Mouse (Mus musculus) G1E (cell line): ENCODE measurements at regions not wholly inside any gene's neighbourhood (a gene's known extent, or its start where the extent isn't known, plus 50 kb on each side); places are given as distances from the start of the nearest gene placed in this dataset.

Experiments used
- CTCF ChIP-seq: IDR thresholded peaks from 2 replicates; pipeline ENCODE4 v1.5.1; 2012; ENCODE audit warnings: low read depth, low read length, inconsistent platforms, mixed read lengths
- GATA1 ChIP-seq: IDR thresholded peaks from 2 replicates; pipeline ENCODE4 v1.6.1; 2012; ENCODE audit warnings: borderline replicate concordance, low read length, inconsistent platforms, mixed read lengths
- POLR2AphosphoS5 ChIP-seq: IDR thresholded peaks from 2 replicates; pipeline ENCODE4 v1.6.1; 2012; ENCODE audit warnings: low read depth, low read length, inconsistent platforms; ENCODE audit not compliant: insufficient replicate concordance

DNA sequence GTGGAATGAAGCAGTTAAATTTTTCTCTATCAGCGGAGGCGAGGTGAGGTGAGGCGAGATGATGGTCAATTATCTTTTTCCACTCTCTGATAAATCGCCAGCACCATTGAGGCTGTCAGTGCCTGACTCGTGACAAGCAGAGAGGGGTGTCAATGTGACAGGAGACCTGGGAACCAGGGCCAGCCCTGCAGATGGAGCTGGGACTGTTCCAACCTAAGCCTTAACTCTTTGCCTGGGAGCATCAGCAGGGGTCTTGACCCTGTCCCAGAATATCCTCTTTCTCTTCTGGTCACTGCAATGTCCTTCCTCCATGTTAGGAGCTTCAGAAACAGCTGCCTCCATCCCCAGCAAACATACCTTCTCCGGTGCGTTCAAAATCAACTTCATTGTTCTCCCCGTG lies 244.0 kb downstream of the Gm4791 start:
- no peak for TF ChIP-seq CTCF
- TF ChIP-seq GATA1: no peak
- no peak for TF ChIP-seq POLR2AphosphoS5
